Mouse (Mus musculus): ENCODE results near the gene Zfp292. TPM values are rescaled to one million over a fixed set of nuclear protein-coding genes. Genes with fewer than 3 reads are reported as not detected.

Gene Zfp292
- polyA plus RNA-seq, 1 experiment from 2014 or later: 40.1 TPM

DNA sequence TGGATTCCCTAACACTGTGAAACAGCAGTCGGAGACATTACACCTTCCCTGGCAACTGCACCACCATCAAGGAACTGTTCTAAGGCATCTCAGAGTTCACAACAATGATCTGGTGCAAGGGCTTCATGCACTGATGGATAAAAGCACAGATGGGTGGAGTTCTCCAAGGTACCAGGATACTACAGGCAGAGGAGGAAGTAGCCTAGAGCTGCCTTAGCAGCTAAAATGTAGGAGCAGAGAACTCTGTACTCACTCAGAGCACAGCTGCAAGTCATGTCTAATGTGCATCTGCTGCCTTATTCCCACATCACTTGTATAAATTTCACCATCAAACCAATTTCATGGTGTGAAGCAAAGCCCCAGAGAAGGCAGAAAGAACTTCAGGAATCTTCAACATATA lies 38.9 kb downstream of the Zfp292 start:
- Histone ChIP-seq H3K4me2 (no peak overlapping the region), H3K9me3 (ENCODE audit: control insufficient read depth, low read length) (no peaks in the 10 kb centered on the region), H3K36me3 (ENCODE audit: control insufficient read depth, insufficient read depth, low read length) (no peaks in the 10 kb centered on the region), H3K9ac (ENCODE audit: low read length) (no peak overlapping the region), H3K4me1 (ENCODE audit: control insufficient read depth, insufficient read depth, low read length) (0 out of 2 replicates have a peak, but pooled peaks cover 2% of the 10 kb centered on the region), H3K27me3 (ENCODE audit: control insufficient read depth, insufficient read depth, low read length) (no peaks in the 10 kb centered on the region), H3K27ac (ENCODE audit: low read depth, low read length) (no peak overlapping the region), H3K4me3 (ENCODE audit: low read depth, low read length) (no peak overlapping the region)
- 97% methylated on average over 1 of the region's 1 CpGs for WGBS
- ATAC-seq (ENCODE audit: low FRiP score): no peak
- no peak for DNase-seq (ENCODE audit: low spot score, missing footprints)

DNA sequence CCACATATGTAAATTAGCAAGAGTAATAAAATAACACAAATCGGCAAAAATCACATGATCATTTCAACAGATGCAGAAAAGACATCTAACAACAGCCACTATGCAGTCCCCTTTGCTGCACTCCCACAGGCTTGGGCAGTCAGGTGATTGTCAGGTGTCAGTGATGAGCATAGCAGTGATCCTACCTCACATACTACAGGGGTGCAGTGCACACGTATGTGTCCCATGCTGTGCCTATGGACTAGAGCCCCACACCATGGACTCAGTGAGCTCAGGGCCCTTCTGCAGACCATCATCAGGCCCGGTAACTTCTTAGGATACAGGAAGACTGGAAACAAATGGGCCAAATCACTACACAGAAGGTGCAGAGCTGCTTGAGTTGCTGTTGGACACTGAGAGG lies 39.9 kb downstream of the Zfp292 start:
- Histone ChIP-seq H3K27me3 (ENCODE audit: control insufficient read depth, insufficient read depth, low read length) (no peaks in the 10 kb centered on the region), H3K36me3 (ENCODE audit: control insufficient read depth, insufficient read depth, low read length) (peaks cover 2% of the 10 kb centered on the region; the same call in 1 of the 2 replicates), H3K27ac (ENCODE audit: low read depth, low read length) (no peak overlapping the region), H3K4me2 (no peak overlapping the region), H3K4me1 (ENCODE audit: control insufficient read depth, insufficient read depth, low read length) (0 out of 2 replicates have a peak, but pooled peaks cover 2% of the 10 kb centered on the region), H3K9ac (ENCODE audit: low read length) (no peak overlapping the region), H3K9me3 (ENCODE audit: control insufficient read depth, low read length) (no peaks in the 10 kb centered on the region), H3K4me3 (ENCODE audit: low read depth, low read length) (no peak overlapping the region)
- DNase-seq (ENCODE audit: low spot score, missing footprints) (no peak), ATAC-seq (ENCODE audit: low FRiP score) (peak; percentile 58; the same call in 1 of the 2 replicates)
- WGBS: 96% methylated on average over 3 of the region's 3 CpGs

GRCm38 (mm10) chr4:34831496-34831895 lies 51.3 kb downstream of the Zfp292 start:
- ATAC-seq (ENCODE audit: low FRiP score): no peak
- no peak overlapping the region for H3K4me2 ChIP-seq
- no peaks in the 10 kb centered on the region for H3K4me1 ChIP-seq (ENCODE audit: control insufficient read depth, insufficient read depth, low read length)
- H3K4me3 ChIP-seq (ENCODE audit: low read depth, low read length): no peak overlapping the region
- 90% methylated on average over 4 of the region's 4 CpGs for WGBS
- DNase-seq (ENCODE audit: low spot score, missing footprints): no peak
- H3K27me3 ChIP-seq (ENCODE audit: control insufficient read depth, insufficient read depth, low read length): no peaks in the 10 kb centered on the region
- no peak overlapping the region for H3K9ac ChIP-seq (ENCODE audit: low read length)
- no peak overlapping the region for H3K27ac ChIP-seq (ENCODE audit: low read depth, low read length)
- H3K36me3 ChIP-seq (ENCODE audit: control insufficient read depth, insufficient read depth, low read length): no peaks in the 10 kb centered on the region
- H3K9me3 ChIP-seq (ENCODE audit: control insufficient read depth, low read length): no peaks in the 10 kb centered on the region

GRCm38 (mm10) chr4:34829456-34829855 lies 53.3 kb downstream of the Zfp292 start:
- Histone ChIP-seq H3K4me1 (ENCODE audit: control insufficient read depth, insufficient read depth, low read length) (no peaks in the 10 kb centered on the region), H3K4me3 (ENCODE audit: low read depth, low read length) (no peak overlapping the region), H3K9ac (ENCODE audit: low read length) (no peak overlapping the region), H3K4me2 (no peak overlapping the region), H3K36me3 (ENCODE audit: control insufficient read depth, insufficient read depth, low read length) (no peaks in the 10 kb centered on the region), H3K27ac (ENCODE audit: low read depth, low read length) (no peak overlapping the region), H3K9me3 (ENCODE audit: control insufficient read depth, low read length) (no peaks in the 10 kb centered on the region), H3K27me3 (ENCODE audit: control insufficient read depth, insufficient read depth, low read length) (no peaks in the 10 kb centered on the region)
- DNase-seq (ENCODE audit: low spot score, missing footprints) (no peak), ATAC-seq (ENCODE audit: low FRiP score) (no peak)
- WGBS: 89% methylated on average over 3 of the region's 3 CpGs

GRCm38 (mm10) chr4:34823901-34824300 lies 58.9 kb downstream of the Zfp292 start:
- no peak for ATAC-seq (ENCODE audit: low FRiP score)
- Histone ChIP-seq H3K4me2 (no peak overlapping the region), H3K9me3 (ENCODE audit: control insufficient read depth, low read length) (no peaks in the 10 kb centered on the region), H3K4me3 (ENCODE audit: low read depth, low read length) (no peak overlapping the region), H3K4me1 (ENCODE audit: control insufficient read depth, insufficient read depth, low read length) (no peaks in the 10 kb centered on the region), H3K27ac (ENCODE audit: low read depth, low read length) (no peak overlapping the region), H3K36me3 (ENCODE audit: control insufficient read depth, insufficient read depth, low read length) (peaks cover 2% of the 10 kb centered on the region; the same call in 1 of the 2 replicates), H3K9ac (ENCODE audit: low read length) (no peak overlapping the region), H3K27me3 (ENCODE audit: control insufficient read depth, insufficient read depth, low read length) (no peaks in the 10 kb centered on the region)
- 92% methylated on average over 1 of the region's 1 CpGs for WGBS
- DNase-seq (ENCODE audit: low spot score, missing footprints): no peak

- 95% methylated on average over 4 of the region's 4 CpGs for WGBS
- Histone ChIP-seq H3K4me2 (no peak overlapping the region), H3K4me1 (ENCODE audit: control insufficient read depth, insufficient read depth, low read length) (no peaks in the 10 kb centered on the region), H3K4me3 (ENCODE audit: low read depth, low read length) (no peak overlapping the region), H3K36me3 (ENCODE audit: control insufficient read depth, insufficient read depth, low read length) (peaks cover 8% of the 10 kb centered on the region; the same call in 1 of the 2 replicates), H3K9me3 (ENCODE audit: control insufficient read depth, low read length) (no peaks in the 10 kb centered on the region), H3K27ac (ENCODE audit: low read depth, low read length) (no peak overlapping the region), H3K27me3 (ENCODE audit: control insufficient read depth, insufficient read depth, low read length) (no peaks in the 10 kb centered on the region), H3K9ac (ENCODE audit: low read length) (no peak overlapping the region)
- DNase-seq (ENCODE audit: low spot score, missing footprints): no peak
- ATAC-seq (ENCODE audit: low FRiP score): no peak
These were observed 62.9 kb downstream of the Zfp292 start for GRCm38 (mm10) chr4:34819904-34820303.

DNA sequence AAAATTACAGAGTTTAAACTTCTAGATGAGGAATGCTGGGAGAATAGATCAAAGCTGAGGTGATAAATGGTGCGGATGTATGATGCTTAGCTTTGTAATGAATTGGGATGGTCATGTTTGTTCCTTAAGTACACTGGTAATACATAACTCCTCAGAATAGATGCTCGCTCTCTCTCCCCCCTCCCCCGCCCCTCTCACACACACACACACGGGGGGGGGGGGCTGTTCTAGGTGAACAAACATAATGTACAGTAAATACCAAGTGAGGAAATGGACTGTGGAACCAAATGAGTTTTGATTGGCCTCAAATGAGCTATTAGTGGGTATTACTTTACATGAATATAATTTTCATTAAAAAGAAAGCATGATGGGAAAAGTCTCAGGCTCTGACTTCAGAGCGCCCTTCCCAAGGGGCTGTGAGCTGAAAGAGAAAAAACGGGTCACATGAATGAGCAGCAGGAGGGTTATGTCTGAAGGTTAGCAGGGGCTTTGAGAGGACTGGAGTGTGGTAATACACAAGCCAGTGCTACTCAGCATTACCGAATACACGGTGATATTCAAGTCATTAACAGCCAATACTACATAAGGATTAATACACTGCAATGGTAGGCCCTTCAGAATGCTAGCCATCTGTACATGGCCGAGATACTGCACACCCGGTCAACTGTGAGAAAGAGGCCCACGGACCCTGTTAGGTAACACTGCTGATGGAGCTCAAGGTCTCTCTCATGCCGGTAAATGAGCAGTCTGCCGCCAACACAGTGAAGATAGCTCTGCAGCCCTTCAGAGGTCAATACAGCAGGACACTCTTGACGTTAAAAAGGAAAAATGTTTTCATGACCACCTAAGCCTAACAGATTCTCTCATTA lies 81.4 kb downstream of the Zfp292 start:
- WGBS: 91% methylated on average over 12 of the region's 14 CpGs
- H3K4me1 ChIP-seq (ENCODE audit: control insufficient read depth, insufficient read depth, low read length): no peaks in the 10 kb centered on the region
- no peaks in the 10 kb centered on the region for H3K9me3 ChIP-seq (ENCODE audit: control insufficient read depth, low read length)
- H3K4me2 ChIP-seq: no peak overlapping the region
- DNase-seq (ENCODE audit: low spot score, missing footprints): no peak
- H3K4me3 ChIP-seq (ENCODE audit: low read depth, low read length): no peak overlapping the region
- H3K27ac ChIP-seq (ENCODE audit: low read depth, low read length): no peak overlapping the region
- H3K36me3 ChIP-seq (ENCODE audit: control insufficient read depth, insufficient read depth, low read length): peaks cover 7% of the 10 kb centered on the region; the same call in 1 of the 2 replicates
- ATAC-seq (ENCODE audit: low FRiP score): no peak
- no peaks in the 10 kb centered on the region for H3K27me3 ChIP-seq (ENCODE audit: control insufficient read depth, insufficient read depth, low read length)
- no peak overlapping the region for H3K9ac ChIP-seq (ENCODE audit: low read length)

GRCm38 (mm10) chr4:34798005-34798404 lies 84.8 kb downstream of the Zfp292 start:
- DNase-seq (ENCODE audit: low spot score, missing footprints): no peak
- H3K9me3 ChIP-seq (ENCODE audit: control insufficient read depth, low read length): no peaks in the 10 kb centered on the region
- no peak overlapping the region for H3K27ac ChIP-seq (ENCODE audit: low read depth, low read length)
- H3K36me3 ChIP-seq (ENCODE audit: control insufficient read depth, insufficient read depth, low read length): no peaks in the 10 kb centered on the region
- 90% methylated on average over 2 of the region's 2 CpGs for WGBS
- H3K4me2 ChIP-seq: no peak overlapping the region
- H3K9ac ChIP-seq (ENCODE audit: low read length): no peak overlapping the region
- ATAC-seq (ENCODE audit: low FRiP score): no peak
- no peaks in the 10 kb centered on the region for H3K4me1 ChIP-seq (ENCODE audit: control insufficient read depth, insufficient read depth, low read length)
- H3K27me3 ChIP-seq (ENCODE audit: control insufficient read depth, insufficient read depth, low read length): no peaks in the 10 kb centered on the region
- no peak overlapping the region for H3K4me3 ChIP-seq (ENCODE audit: low read depth, low read length)

DNA sequence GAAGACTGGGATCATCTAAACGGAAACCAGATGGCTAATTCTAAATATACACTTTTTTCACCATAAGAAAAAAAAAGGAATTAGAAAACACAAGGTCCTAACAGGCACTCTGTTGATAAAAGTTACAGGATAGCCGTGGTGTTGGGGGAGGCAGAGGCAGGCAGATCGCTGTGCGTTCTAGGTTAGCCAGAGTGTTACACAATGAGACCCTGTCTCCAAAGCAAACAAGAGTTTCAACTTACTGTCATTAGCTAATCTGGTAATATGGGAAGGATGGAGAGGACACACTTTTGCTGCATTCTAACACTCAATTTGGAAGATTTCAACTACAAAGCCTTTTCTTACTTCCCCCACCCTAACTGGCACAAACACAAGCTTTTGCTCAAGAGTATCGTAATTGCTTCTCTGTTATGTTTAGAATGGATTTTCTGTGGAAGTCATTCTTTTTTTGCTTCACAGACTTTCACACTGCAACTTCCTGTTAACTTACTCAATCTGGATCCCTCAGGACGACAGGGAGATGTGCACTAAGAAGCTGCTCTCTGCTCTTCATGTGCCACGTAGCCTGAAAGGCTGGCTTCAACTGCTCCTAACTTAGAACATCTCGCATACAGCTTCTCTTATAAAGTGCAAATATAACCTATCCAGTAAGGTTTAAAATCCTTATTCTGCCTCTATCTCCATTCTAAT lies 85.3 kb downstream of the Zfp292 start:
- H3K9ac ChIP-seq (ENCODE audit: low read length): no peak overlapping the region
- ATAC-seq (ENCODE audit: low FRiP score) (no peak), DNase-seq (ENCODE audit: low spot score, missing footprints) (no peak)
- H3K36me3 ChIP-seq (ENCODE audit: control insufficient read depth, insufficient read depth, low read length): no peaks in the 10 kb centered on the region
- WGBS: 87% methylated on average over 8 of the region's 8 CpGs
- H3K4me2 ChIP-seq: no peak overlapping the region
- H3K4me3 ChIP-seq (ENCODE audit: low read depth, low read length): no peak overlapping the region
- H3K27me3 ChIP-seq (ENCODE audit: control insufficient read depth, insufficient read depth, low read length): no peaks in the 10 kb centered on the region
- H3K9me3 ChIP-seq (ENCODE audit: control insufficient read depth, low read length): no peaks in the 10 kb centered on the region
- no peaks in the 10 kb centered on the region for H3K4me1 ChIP-seq (ENCODE audit: control insufficient read depth, insufficient read depth, low read length)
- no peak overlapping the region for H3K27ac ChIP-seq (ENCODE audit: low read depth, low read length)
